Mouse (Mus musculus): ENCODE measurements around the gene Focad. TPM values are rescaled to one million over a fixed set of nuclear protein-coding genes. Genes with fewer than 3 reads are reported as not detected.

Focad gene
- 15.6 and 18.7 TPM in 2 replicates for polyA plus RNA-seq (2016; fragmentation: Nextera tagmentation; extraction: Ambion mirVana)

- Histone ChIP-seq H3K27me3 (no peaks in the 10 kb centered on the region), H3K9me3 (no peaks in the 10 kb centered on the region), H3K4me1 (0 out of 2 replicates have a peak, but pooled peaks cover 8% of the 10 kb centered on the region), H3K4me2 (replicated peaks) (peak within 1 kb of the TSS; percentile 98), H3K36me3 (no peaks in the 10 kb centered on the region), H3K27ac (replicated peaks) (peak within 1 kb of the TSS; percentile 76), H3K9ac (replicated peaks) (peak within 1 kb of the TSS; percentile 67), H3K4me3 (peak within 1 kb of the TSS; percentile 74)
- ATAC-seq (ENCODE audit: low FRiP score, low read depth) = peak; percentile 100
- under 1% methylated on average over 34 of the region's 34 CpGs for WGBS
Observed at GRCm38 (mm10) chr4:88094062-88094767, at the start of gene Focad. Gene Focad (plus strand): TSS chr4:88094629.

GRCm38 (mm10) chr4:88045151-88045550, 49.3 kb upstream of the Focad start:
- ATAC-seq (ENCODE audit: low FRiP score, low read depth) = no peak
- H3K4me3 ChIP-seq = no peak overlapping the region
- 89% methylated on average over 4 of the region's 4 CpGs for WGBS
- H3K27me3 ChIP-seq = no peaks in the 10 kb centered on the region
- 0 out of 2 replicates have a peak, but pooled peaks cover 2% of the 10 kb centered on the region for H3K9me3 ChIP-seq
- H3K4me1 ChIP-seq = no peaks in the 10 kb centered on the region
- H3K27ac ChIP-seq (replicated peaks) = no peak overlapping the region
- H3K36me3 ChIP-seq = no peaks in the 10 kb centered on the region
- H3K4me2 ChIP-seq (replicated peaks) = no peak overlapping the region
- H3K9ac ChIP-seq (replicated peaks) = no peak overlapping the region

- no peak overlapping the region for H3K27ac ChIP-seq (replicated peaks)
- H3K4me3 ChIP-seq = no peak overlapping the region
- ATAC-seq (ENCODE audit: low FRiP score, low read depth) = no peak
- no peak overlapping the region for H3K4me2 ChIP-seq (replicated peaks)
- H3K36me3 ChIP-seq = no peaks in the 10 kb centered on the region
- 0 out of 2 replicates have a peak, but pooled peaks cover 2% of the 10 kb centered on the region for H3K9me3 ChIP-seq
- no peak overlapping the region for H3K9ac ChIP-seq (replicated peaks)
- H3K4me1 ChIP-seq = no peaks in the 10 kb centered on the region
- WGBS = 81% methylated on average over 8 of the region's 8 CpGs
- no peaks in the 10 kb centered on the region for H3K27me3 ChIP-seq
Observed at GRCm38 (mm10) chr4:88046280-88046679, 48.1 kb upstream of the Focad start.

- no peak overlapping the region for H3K4me2 ChIP-seq (replicated peaks)
- H3K27ac ChIP-seq (replicated peaks) = no peak overlapping the region
- no peaks in the 10 kb centered on the region for H3K27me3 ChIP-seq
- H3K4me3 ChIP-seq = no peak overlapping the region
- no peak overlapping the region for H3K9ac ChIP-seq (replicated peaks)
- 80% methylated on average over 2 of the region's 2 CpGs for WGBS
- H3K36me3 ChIP-seq = no peaks in the 10 kb centered on the region
- no peaks in the 10 kb centered on the region for H3K9me3 ChIP-seq
- ATAC-seq (ENCODE audit: low FRiP score, low read depth) = no peak
- no peaks in the 10 kb centered on the region for H3K4me1 ChIP-seq
Observed at GRCm38 (mm10) chr4:88075388-88075787, 19.0 kb upstream of the Focad start.

GRCm38 (mm10) chr4:88078983-88079382, 15.4 kb upstream of the Focad start:
- no peaks in the 10 kb centered on the region for H3K9me3 ChIP-seq
- H3K36me3 ChIP-seq = no peaks in the 10 kb centered on the region
- H3K27ac ChIP-seq (replicated peaks) = no peak overlapping the region
- no peak for ATAC-seq (ENCODE audit: low FRiP score, low read depth)
- no peaks in the 10 kb centered on the region for H3K4me1 ChIP-seq
- H3K27me3 ChIP-seq = no peaks in the 10 kb centered on the region
- 77% methylated on average over 3 of the region's 3 CpGs for WGBS
- no peak overlapping the region for H3K4me3 ChIP-seq
- no peak overlapping the region for H3K4me2 ChIP-seq (replicated peaks)
- H3K9ac ChIP-seq (replicated peaks) = no peak overlapping the region

GRCm38 (mm10) chr4:88081417-88081816, 13.0 kb upstream of the Focad start:
- H3K4me2 ChIP-seq (replicated peaks) = no peak overlapping the region
- no peaks in the 10 kb centered on the region for H3K4me1 ChIP-seq
- H3K4me3 ChIP-seq = no peak overlapping the region
- 81% methylated on average over 5 of the region's 5 CpGs for WGBS
- no peak for ATAC-seq (ENCODE audit: low FRiP score, low read depth)
- no peaks in the 10 kb centered on the region for H3K36me3 ChIP-seq
- no peaks in the 10 kb centered on the region for H3K27me3 ChIP-seq
- H3K9me3 ChIP-seq = no peaks in the 10 kb centered on the region
- no peak overlapping the region for H3K27ac ChIP-seq (replicated peaks)
- no peak overlapping the region for H3K9ac ChIP-seq (replicated peaks)

- Histone ChIP-seq H3K4me2 (replicated peaks) (no peak overlapping the region), H3K27me3 (no peaks in the 10 kb centered on the region), H3K9ac (replicated peaks) (no peak overlapping the region), H3K4me3 (no peak overlapping the region), H3K9me3 (no peaks in the 10 kb centered on the region), H3K27ac (replicated peaks) (no peak overlapping the region), H3K4me1 (no peaks in the 10 kb centered on the region), H3K36me3 (no peaks in the 10 kb centered on the region)
- ATAC-seq (ENCODE audit: low FRiP score, low read depth) = no peak
- 94% methylated on average over 3 of the region's 3 CpGs for WGBS
Observed at GRCm38 (mm10) chr4:88081885-88082284, 12.5 kb upstream of the Focad start.

- no peak for ATAC-seq (ENCODE audit: low FRiP score, low read depth)
- no peak overlapping the region for H3K27ac ChIP-seq (replicated peaks)
- H3K9me3 ChIP-seq = no peaks in the 10 kb centered on the region
- H3K36me3 ChIP-seq = no peaks in the 10 kb centered on the region
- H3K4me3 ChIP-seq = no peak overlapping the region
- H3K4me1 ChIP-seq = no peaks in the 10 kb centered on the region
- H3K9ac ChIP-seq (replicated peaks) = no peak overlapping the region
- WGBS = 91% methylated on average over 4 of the region's 4 CpGs
- no peaks in the 10 kb centered on the region for H3K27me3 ChIP-seq
- no peak overlapping the region for H3K4me2 ChIP-seq (replicated peaks)
Observed at GRCm38 (mm10) chr4:88082381-88082780, 12.0 kb upstream of the Focad start.

- 71% methylated on average over 3 of the region's 3 CpGs for WGBS
- H3K4me2 ChIP-seq (replicated peaks) = no peak overlapping the region
- no peaks in the 10 kb centered on the region for H3K36me3 ChIP-seq
- no peak overlapping the region for H3K27ac ChIP-seq (replicated peaks)
- H3K9me3 ChIP-seq = no peaks in the 10 kb centered on the region
- H3K4me1 ChIP-seq = no peaks in the 10 kb centered on the region
- no peak overlapping the region for H3K9ac ChIP-seq (replicated peaks)
- H3K4me3 ChIP-seq = no peak overlapping the region
- ATAC-seq (ENCODE audit: low FRiP score, low read depth) = no peak
- H3K27me3 ChIP-seq = no peaks in the 10 kb centered on the region
Observed at GRCm38 (mm10) chr4:88083781-88084180, 10.6 kb upstream of the Focad start.

- H3K4me2 ChIP-seq (replicated peaks) = no peak overlapping the region
- H3K9ac ChIP-seq (replicated peaks) = no peak overlapping the region
- 0 out of 2 replicates have a peak, but pooled peaks cover 8% of the 10 kb centered on the region for H3K4me1 ChIP-seq
- no peak overlapping the region for H3K4me3 ChIP-seq
- WGBS = 84% methylated on average over 2 of the region's 2 CpGs
- H3K27me3 ChIP-seq = no peaks in the 10 kb centered on the region
- H3K27ac ChIP-seq (replicated peaks) = no peak overlapping the region
- no peaks in the 10 kb centered on the region for H3K9me3 ChIP-seq
- no peak for ATAC-seq (ENCODE audit: low FRiP score, low read depth)
- no peaks in the 10 kb centered on the region for H3K36me3 ChIP-seq
Observed at GRCm38 (mm10) chr4:88090316-88090715, 4.1 kb upstream of the Focad start.

GRCm38 (mm10) chr4:88094768-88095420, 465 bp downstream of the Focad start:
- Histone ChIP-seq H3K4me2 (replicated peaks) (peak overlapping the region; percentile 98), H3K36me3 (no peaks in the 10 kb centered on the region), H3K4me3 (peak overlapping the region; percentile 74), H3K27ac (replicated peaks) (peak overlapping the region; percentile 55; the same call in 1 of the 2 replicates), H3K27me3 (no peaks in the 10 kb centered on the region), H3K9ac (replicated peaks) (peak overlapping the region; percentile 67), H3K9me3 (no peaks in the 10 kb centered on the region), H3K4me1 (0 out of 2 replicates have a peak, but pooled peaks cover 8% of the 10 kb centered on the region)
- ATAC-seq (ENCODE audit: low FRiP score, low read depth) = no peak; the same call in 1 of the 2 replicates
- under 1% methylated on average over 30 of the region's 30 CpGs for WGBS

- 80% methylated on average over 2 of the region's 2 CpGs for WGBS
Observed at GRCm38 (mm10) chr4:88095693-88096092, 1.3 kb downstream of the Focad start.

More at GRCm38 (mm10) chr4:88095693-88096092, 1.3 kb downstream of the Focad start:
- Histone ChIP-seq H3K4me3 (no peak overlapping the region), H3K9ac (replicated peaks) (no peak overlapping the region), H3K27ac (replicated peaks) (no peak overlapping the region), H3K27me3 (no peaks in the 10 kb centered on the region), H3K4me2 (replicated peaks) (no peak overlapping the region), H3K36me3 (no peaks in the 10 kb centered on the region), H3K4me1 (0 out of 2 replicates have a peak, but pooled peaks cover 6% of the 10 kb centered on the region), H3K9me3 (no peaks in the 10 kb centered on the region)
- ATAC-seq (ENCODE audit: low FRiP score, low read depth) = no peak

Data from midbrain, embryonic 12.5 days (tissue).